Mouse (Mus musculus) Patski (cell line): Measurements from ENCODE around the gene Dscaml1. TPM values are rescaled to one million over a fixed set of nuclear protein-coding genes. Genes with fewer than 3 reads are reported as not detected.

Experiments used
- ATAC-seq: fragments of 100-300 bp; one replicate; pipeline ENCODE4 v1.8.0; 2021
- CTCF ChIA-PET: fragments of 350-600 bp; sonication (Branson Sonifier 250); formaldehyde crosslinking; loops from one replicate; lab custom pipeline; 2022; ENCODE audit warnings: inconsistent platforms; lab: Charles Lee
- POLR2A ChIA-PET: fragments of 350-600 bp; sonication (Branson Sonifier 250); formaldehyde crosslinking; loops from one replicate; lab custom pipeline; 2022; ENCODE audit warnings: antibody characterized with exemption, inconsistent platforms; lab: Charles Lee
- DNase-seq: peaks from one replicate; pipeline ENCODE4 v3.0.0-alpha.2; 2011; ENCODE audit warnings: low read depth, low spot score
- H3K27me3 ChIP-seq: fragments of 371-371 bp; one replicate; pipeline ENCODE4 v1.5.1; 2021
- CTCF ChIP-seq: fragments of 100-300 bp; IDR thresholded peaks from one replicate; pipeline ENCODE4 v1.5.1; 2021
- in situ Hi-C: fragments of 300-500 bp; cut with MboI; formaldehyde crosslinking; loops from 3 replicates; pipeline ENCODE4 v1.11.1; 2018; ENCODE audit warnings: low pct_unique_long_range_greater_than_20kb, mixed read lengths
- polyA plus RNA-seq: library from polyadenylated mRNA; unstranded; gene quantifications from one replicate; pipeline ENCODE4 v1.2.3, GENCODE M21; 2021

The Dscaml1 gene
- polyA plus RNA-seq, 1 experiment from 2014 or later, result 0.01 TPM

DNA sequence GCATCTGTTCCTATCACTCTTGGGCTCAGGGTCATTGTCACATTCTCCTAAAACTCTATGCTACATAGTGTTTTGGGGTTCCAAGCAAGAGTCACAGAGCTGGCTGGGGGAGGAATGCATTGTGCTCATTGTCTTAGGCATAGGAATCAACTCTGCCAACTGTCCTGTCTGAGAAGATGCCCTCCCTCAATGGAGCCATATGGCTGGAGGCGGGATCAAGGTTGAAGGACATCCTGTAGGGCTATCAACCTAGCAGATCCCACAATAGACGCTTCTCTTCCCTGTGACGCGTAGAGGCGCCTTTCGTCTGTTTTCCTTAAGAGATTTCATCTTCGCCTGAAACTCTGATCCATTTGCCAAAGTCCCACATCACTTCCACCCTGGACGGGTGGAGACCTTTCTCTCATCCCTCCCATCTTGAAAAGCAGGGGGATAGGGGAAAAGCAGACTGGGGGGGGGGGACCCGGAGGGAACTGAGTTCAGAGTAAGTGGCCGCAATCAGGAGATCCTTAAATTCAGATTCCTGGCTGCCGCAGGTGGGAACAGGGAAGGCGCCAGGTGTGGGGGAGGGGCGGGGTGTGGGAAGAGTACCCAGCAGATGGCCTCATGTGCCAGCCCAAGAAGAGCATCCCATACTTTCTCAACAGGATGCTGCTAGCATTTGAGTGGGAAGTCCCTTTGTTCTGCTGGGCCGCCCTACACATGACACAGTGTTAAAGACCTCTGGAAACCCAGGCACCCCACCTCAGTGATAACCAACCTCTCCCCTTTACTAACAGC is 113.0 kb downstream of the Dscaml1 start:
- in situ Hi-C loops, result no loop called here
- no peak for TF ChIP-seq CTCF
- ATAC-seq (no peak), DNase-seq (no peak)
- ChIA-PET POLR2A (no interaction called here), CTCF (no interaction called here)
- peaks cover 3% of the 10 kb centered on the region for H3K27me3 ChIP-seq

DNA sequence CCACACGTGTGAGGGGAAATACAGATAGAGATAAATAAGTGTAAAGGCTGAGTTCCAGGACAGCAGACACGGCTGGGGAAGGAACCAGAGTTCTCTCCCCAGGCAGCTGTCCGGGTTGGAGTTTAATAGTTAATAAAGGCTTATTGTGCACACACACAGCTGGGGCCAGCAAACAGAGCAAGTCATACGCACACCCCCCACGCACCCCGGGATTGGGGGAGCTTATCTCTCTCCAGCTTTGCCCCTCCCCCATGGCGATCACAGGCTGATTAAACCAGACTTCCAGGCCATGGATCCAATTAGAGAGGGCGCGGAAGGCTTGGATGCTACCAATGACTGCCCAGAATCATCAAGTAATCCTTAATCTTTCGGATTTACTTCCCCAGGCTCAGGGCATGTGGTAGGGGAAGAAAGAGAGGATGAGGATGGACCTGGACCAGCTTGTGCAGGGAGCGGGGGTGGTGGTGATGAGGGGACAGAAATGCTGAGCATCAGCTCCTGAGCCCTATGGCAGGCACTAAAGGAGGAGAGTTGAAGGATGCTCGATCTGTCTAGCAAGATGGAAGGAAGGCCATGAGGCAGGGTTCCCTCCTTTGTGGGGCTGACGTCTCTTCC is 119.7 kb downstream of the Dscaml1 start:
- in situ Hi-C loops, result no loop called here
- POLR2A ChIA-PET, result no interaction called here
- ATAC-seq, result no peak
- TF ChIP-seq CTCF, result no peak
- H3K27me3 ChIP-seq, result peaks cover 10% of the 10 kb centered on the region
- DNase-seq, result no peak
- CTCF ChIA-PET, result no interaction called here

DNA sequence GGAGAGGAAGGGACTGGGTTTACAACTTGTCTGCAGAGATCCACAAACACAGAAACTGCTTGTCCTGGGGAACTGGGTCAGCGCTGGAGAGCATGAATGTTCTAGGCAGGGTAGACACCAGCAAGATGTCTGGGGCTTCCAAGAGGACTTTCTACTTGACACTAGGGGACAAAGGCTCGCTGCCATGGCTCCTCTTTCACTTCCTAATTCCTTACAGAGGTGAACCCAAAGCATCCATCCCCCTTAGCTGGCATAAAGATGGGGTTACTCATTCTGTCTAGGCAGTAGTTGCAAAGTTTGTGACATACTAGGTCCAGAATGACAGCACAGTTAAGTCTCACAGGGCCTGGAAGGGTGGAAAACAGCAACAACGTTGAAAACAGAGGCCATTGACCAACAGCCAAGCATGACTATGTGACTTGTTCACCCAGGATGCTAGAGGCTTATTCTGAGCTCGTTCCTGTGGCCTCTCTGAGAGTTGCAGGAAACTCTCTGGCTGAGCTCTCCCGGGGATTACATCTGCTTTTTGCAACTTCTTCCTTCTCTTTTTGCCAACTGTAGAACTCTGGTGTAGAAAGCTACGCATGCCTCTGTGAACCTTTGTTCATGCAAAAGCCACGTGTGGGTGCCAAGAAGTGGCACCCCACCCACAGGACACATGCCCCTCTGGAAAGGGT is 120.6 kb downstream of the Dscaml1 start:
- in situ Hi-C loops, result no loop called here
- DNase-seq (no peak), ATAC-seq (no peak)
- POLR2A ChIA-PET, result no interaction called here
- CTCF ChIA-PET, result no interaction called here
- TF ChIP-seq CTCF, result no peak
- H3K27me3 ChIP-seq, result peaks cover 9% of the 10 kb centered on the region

DNA sequence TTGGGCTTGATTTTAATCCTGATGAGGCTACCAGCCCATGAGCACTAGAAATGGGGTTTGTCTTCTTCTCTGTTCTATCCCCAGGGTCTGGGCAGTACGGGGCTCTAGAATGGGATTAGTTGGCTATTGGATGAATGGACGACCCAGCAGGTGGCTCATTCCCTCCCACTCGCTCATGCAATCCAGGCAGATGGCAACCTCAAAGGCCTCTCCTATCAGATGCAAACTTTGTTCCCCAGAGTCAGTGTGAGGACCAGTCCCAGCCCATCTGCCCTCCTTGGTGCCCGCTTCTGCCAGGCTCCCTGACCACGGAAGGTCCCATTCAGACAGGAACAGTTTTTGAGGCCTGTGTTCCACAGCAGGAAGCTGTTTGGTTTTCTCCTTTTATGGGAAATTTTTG is 123.4 kb downstream of the Dscaml1 start:
- POLR2A ChIA-PET, result no interaction called here
- in situ Hi-C loops, result no loop called here
- ATAC-seq (no peak), DNase-seq (no peak)
- CTCF ChIA-PET, result no interaction called here
- TF ChIP-seq CTCF, result no peak
- H3K27me3 ChIP-seq, result peaks cover 13% of the 10 kb centered on the region

DNA sequence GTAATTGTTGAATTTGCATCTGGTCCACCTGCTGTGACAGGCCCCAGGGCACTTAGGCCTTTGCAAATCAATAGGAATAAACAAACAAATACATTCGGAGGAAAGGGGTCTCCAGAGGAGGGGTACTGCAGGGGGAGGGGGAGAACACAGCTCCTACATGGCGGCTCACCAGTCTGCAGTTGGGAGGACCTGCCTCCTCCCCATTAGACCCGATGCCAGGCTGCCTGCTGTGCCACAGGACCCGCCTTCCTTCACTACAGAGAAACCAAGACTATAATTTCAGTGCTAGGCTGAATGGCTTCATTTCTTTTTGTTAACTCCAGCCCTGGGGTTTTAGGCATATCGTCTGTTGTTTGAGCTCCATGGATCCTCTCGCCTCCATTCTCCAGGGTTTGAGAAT is 123.8 kb downstream of the Dscaml1 start:
- CTCF ChIA-PET, result no interaction called here
- in situ Hi-C loops, result no loop called here
- H3K27me3 ChIP-seq, result peaks cover 13% of the 10 kb centered on the region
- DNase-seq (no peak), ATAC-seq (no peak)
- POLR2A ChIA-PET, result no interaction called here
- no peak for TF ChIP-seq CTCF

DNA sequence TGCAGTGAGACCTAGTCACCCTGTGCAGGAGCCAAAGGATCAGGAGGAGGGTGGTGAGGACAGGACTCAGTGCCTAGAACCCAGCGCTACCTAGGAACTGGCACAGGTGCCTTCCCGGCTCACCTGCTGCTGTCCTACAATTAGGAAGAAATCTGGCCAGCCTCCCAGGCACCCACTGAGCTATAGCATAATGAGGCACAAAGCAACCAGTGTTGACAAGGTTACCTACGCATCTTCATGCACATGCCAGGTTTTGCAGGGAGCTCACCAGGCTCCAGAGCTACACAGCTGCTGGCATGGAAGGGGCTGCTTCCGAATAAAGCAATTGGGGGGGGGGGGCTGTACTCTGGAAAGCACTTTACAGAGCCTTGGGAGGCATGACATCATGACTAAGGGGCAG is 124.2 kb downstream of the Dscaml1 start:
- DNase-seq (no peak), ATAC-seq (no peak)
- in situ Hi-C loops, result no loop called here
- no peak for TF ChIP-seq CTCF
- ChIA-PET POLR2A (no interaction called here), CTCF (no interaction called here)
- peaks cover 13% of the 10 kb centered on the region for H3K27me3 ChIP-seq

DNA sequence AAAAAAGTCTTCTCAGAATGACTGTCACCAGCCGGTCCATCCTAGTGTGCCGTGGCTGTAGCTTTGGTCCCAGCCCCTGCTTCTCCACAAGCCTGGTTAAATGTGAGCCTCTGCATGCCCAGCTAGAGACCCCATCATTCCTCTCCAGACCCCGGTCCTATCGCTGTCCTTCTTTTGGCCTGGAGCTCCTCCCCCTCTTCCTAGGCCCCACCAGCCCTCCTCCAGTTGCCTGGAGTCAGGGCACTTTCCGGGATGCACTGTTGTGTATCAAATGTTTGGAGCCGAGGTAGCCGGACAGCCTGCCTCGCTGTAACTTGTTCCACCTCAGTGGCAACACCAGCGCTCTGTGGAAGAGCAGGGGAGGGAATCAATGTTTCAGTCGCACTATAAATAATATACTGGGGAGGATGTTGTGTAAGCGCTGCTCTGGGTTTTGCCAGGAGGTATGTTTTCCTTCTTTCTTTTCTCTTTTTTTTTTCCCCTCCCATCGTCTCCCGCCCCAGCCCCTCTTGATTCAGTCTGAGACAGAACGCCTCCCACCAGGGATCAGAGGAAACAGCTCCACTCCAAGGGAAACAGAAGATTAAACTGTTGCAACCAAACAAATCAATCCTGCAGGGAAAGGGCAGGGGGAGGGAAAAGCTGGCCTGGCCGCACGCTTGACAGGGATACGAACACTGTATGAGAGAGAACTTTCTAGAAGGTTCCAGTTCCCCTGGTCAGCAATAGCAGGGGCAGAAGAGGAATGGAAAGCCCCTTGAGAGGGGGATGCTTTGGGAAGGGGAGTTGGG is 128.8 kb downstream of the Dscaml1 start:
- no peak for ATAC-seq
- ChIA-PET POLR2A (no interaction called here), CTCF (no interaction called here)
- H3K27me3 ChIP-seq, result peaks cover 8% of the 10 kb centered on the region
- in situ Hi-C loops, result no loop called here
- no peak for TF ChIP-seq CTCF
- DNase-seq, result no peak

DNA sequence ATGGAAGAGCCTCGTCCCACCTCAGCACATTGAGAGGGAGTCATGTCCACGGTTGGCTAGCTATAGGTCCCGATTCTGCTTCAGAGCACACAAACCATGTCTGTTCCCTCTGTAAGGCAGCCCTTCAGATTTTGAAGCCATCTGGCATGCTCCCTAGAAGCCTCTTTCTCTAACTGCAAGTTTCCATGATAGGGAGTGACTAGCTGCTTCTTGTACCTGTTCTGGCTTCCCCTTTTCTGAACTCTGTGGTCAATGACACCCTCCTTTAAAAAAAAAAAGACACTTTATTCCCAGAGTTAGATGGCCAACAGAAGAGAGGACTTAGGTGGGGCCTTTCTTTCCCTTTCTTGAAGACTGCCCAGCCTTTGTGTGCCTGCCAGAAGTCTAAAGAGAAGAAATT is 130.5 kb downstream of the Dscaml1 start:
- ATAC-seq (no peak), DNase-seq (no peak)
- no peak for TF ChIP-seq CTCF
- CTCF ChIA-PET, result interaction anchor here (0.6 kb wide), 1 partner anchor 38 kb away, joined by 3 read pairs; no protein-coding TSS in a partner anchor
- peaks cover 8% of the 10 kb centered on the region for H3K27me3 ChIP-seq
- in situ Hi-C loops, result no loop called here
- POLR2A ChIA-PET, result no interaction called here

DNA sequence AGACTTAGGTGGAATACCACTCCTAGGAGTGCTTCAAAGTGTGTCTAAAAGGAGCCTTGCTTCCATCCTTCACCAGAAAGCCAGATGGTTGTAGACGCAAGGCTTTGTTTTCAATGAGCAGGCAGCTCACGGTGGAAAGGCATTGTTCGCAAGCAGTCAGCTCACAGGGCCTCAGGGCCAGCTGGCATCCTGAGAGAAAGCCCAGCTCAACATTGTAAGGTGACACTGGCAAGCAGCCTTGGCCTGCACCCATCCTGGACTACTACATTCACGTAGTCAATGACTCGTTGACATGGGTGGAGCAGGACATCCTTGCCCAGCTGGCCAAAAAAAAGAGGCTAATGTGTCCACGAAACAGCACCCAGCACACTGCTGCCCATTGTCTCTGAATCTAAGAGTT is 134.6 kb downstream of the Dscaml1 start:
- DNase-seq, result no peak

DNA sequence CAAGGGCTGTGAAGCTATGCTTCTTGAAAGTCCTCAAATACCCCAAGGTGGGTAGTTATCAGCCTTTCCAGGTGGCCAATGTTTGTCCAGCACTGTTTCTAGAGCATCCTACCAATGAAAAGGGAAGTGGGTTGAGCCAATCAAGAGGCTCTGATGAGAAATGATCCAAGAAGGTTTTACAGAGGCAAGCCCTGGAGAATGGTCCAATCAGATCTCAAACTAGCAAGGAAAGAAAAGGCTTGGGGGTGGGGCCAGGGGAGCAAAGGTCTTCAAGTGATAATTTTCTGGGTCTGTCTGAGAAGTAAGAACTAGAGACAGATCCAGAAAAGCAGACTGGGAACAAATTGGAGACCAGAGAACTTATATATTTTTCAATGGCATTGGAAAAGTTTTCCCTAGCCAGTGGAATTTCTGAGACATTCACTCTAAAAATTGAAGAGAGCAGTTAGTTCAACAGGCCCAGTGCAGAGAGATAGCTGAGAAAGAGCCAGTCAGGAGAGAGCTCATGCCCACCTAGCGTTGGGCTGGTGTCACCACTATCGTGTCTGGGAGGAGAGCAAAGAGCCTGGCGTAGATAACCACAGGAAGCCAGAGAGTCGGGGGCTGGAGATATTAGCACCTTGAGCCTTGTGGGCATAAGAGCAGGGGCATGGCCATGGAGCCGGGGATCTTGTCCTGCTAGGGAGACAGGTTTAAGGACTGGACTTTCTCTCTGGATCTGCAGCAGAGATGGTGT is 140.6 kb downstream of the Dscaml1 start:
- in situ Hi-C loops, result no loop called here
- no peak for DNase-seq
- ChIA-PET POLR2A (no interaction called here), CTCF (no interaction called here)
- no peak for ATAC-seq
- TF ChIP-seq CTCF, result no peak
- peaks cover 30% of the 10 kb centered on the region for H3K27me3 ChIP-seq

More for the DNA sequence above, 134.6 kb downstream of the Dscaml1 start:
- no peak for TF ChIP-seq CTCF
- POLR2A ChIA-PET, result no interaction called here
- CTCF ChIA-PET, result interaction anchor here (1.2 to 1.3 kb wide), 2 partner anchors 9 to 193 kb away, joined by 3 read pairs; no protein-coding TSS in a partner anchor
- in situ Hi-C loops, result no loop called here
- ATAC-seq, result no peak
- H3K27me3 ChIP-seq, result peaks cover 4% of the 10 kb centered on the region
